Mouse (Mus musculus): ENCODE measurements around the gene Ttc28.

DNA sequence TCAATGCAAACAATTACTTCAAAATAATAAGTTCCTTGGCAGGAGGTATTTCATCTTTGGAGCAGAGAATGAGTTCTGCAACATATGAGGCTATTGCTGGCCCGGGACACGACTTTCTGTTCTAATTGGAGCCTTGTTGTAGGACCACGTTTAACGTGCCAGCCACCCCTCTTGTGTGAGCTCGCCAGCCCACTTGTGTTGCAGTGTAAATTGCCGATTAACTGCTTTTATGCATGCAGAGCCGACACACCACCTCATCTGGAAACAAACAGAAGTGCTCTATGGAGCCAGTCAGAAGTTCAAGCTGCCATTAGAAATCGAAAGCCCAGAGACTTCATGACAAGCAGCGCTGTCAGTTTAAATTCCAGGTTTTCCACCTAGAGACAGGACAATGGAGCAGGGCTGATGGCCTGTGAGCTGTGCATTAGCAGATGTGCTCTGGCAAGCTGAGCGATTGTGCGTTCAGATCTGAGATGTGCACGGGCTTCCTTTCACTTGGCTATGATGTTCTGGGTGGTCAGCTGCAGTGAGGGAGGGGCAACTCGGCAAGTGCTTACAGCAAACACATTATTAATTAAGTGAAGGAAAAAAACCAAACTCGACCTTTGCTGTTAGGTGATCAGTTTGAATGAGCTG is 167.4 kb downstream of the Ttc28 start:
- TF ChIP-seq CTCF (IDR thresholded peaks at IDR 0.05; ENCODE audit: borderline replicate concordance, control insufficient read depth, extremely low read depth, insufficient read depth, low read length, poor library complexity), result no peak
- TF ChIP-seq POLR2A (IDR thresholded peaks at IDR 0.05; ENCODE audit: control insufficient read depth, extremely low read depth, insufficient read depth, low read length, poor library complexity), result no peak
